Mouse (Mus musculus): Measurements from ENCODE around the gene Zfp286. TPM values are rescaled to one million over a fixed set of nuclear protein-coding genes. Genes with fewer than 3 reads are reported as not detected.
"Not testable (repeated sequence)": the region's sequence is repeated elsewhere in the genome, so short reads cannot be mapped to it uniquely, and the experiment has no call there.

Gene Zfp286
- total RNA-seq, 2 experiments from 2014 or later = 20.8 to 21.7 TPM

DNA sequence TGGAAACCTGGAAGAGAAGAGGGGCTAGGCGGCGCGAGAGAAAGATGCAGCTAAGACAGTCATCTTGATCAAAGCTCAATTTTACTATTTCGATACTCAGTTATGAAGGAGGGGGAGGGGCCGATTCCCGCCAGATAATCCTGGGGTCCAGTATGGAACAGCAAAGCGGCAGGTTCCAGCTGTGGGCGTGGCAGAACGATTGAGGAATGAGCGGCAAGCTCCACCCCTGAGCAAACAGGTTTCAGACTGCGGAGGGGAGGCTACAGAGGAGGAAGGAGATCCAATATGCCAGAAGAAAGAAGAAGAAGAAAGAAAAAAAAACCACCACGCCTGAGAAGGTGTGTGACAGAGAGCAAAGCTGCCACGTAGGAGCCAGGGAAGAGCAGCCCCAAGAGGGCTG is 14.9 kb upstream of the Zfp286 start:
- no peak for DNase-seq (ENCODE audit: low spot score in 2 of 2)

DNA sequence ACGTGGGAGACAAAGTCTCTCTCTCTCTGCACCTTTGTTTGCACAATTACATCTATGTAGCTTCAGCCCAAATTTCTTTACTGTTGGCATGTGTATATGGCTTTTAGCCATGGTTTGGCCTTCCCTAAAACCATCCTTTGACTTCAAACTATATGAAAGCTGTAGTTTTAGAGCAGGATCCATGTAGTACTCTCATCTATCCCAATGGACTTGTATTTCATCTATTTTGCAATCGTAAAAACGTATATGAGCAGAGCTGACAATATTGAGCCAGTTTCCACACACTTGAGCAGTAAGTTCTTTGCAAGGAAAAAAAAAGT is 315 bp upstream of the Zfp286 start:
- DNase-seq (ENCODE audit: low spot score in 2 of 2) = no peak

DNA sequence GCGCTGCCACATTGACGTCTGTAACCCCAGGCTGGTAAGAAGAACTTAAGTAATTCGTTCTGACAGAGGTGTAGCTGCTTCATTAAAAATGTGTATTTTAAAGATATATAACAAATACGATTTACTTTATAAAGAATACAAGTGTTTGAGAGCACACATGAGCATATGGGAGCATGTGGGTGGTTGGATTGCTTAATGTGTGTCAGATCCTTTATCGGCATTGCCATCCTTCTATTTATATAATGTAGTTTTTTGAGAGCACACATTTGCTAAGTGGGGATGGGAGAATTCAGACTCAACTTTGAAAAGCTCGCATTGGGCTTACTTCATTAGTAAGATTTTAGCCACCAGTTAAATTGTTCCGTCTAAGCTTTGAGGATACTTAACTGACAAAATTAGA is 12.8 kb downstream of the Zfp286 start:
- DNase-seq (ENCODE audit: low spot score in 2 of 2) = no peak

DNA sequence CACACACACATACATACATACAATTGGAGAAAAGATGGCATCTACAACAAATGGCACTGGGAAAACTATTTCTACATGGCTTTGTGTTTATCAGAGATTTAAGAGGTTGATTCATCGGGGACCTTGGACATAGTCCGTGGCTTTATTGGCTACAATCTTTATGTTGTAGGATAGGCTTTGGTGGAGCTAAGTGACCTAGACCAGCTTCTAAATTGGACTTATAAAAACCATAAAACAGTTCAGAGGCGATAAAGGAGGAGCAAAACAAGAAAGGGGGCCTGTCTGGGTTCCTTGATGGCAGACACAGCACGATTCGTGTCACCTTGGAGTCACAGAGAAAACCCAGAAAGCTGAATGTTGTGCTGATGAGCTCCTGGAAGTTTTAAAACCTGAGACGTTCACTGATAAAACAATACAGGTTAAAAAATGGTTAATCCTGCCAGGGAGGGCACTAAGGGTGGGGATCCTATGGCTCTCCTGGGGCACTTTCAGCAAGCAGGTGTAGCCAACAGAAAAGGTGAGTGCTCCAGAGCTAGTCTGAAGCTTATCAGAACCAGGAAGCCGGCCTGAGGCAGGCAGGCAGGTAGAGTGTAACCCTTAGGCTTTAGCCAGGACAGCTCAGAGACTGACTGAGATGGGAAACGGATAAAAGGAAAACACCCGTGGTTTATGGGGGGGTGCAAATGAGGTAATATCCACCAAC is 28.4 kb downstream of the Zfp286 start:
- no peak for DNase-seq (ENCODE audit: low spot score in 2 of 2)

DNA sequence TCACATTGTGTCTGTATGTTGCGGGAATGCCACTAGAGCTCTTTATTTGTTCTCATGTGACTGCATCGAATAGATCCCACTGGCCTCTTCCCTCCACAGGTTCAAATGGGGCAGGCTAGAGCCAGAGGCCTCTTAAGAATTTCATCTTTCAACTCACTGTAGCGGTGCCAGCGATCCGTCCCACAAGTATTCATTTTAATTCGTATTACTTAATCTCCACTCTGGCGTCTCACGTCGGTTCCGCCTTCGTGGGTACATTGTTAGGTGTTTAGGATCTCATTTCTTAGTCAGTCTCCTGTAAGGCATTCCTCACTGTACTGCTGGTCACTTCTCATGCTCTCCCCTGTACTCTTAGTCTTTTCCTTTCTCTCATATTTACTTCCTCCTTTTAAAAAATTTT is 30.8 kb downstream of the Zfp286 start:
- DNase-seq (ENCODE audit: low spot score in 2 of 2) = no peak

DNA sequence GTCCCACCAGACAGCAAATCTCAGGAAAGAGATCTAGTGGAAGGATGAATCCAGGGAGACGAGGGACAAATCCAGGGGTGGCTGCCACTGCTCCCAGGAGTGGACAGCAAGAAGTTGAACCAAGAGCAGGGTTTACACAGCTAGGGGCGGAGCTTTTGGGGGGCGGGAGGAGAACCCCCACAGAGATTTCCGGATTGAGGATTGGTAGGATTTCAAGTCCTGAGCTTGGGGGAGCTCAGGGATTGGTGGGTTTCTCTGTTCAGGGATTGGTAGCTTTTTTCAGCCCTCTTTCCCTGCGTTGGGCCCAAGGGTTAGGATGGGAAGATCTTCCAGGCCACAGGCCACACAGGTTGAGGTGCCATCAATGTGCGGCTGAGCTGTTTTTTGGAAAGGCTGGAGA is 31.4 kb downstream of the Zfp286 start:
- DNase-seq (ENCODE audit: low spot score in 2 of 2) = no peak

DNA sequence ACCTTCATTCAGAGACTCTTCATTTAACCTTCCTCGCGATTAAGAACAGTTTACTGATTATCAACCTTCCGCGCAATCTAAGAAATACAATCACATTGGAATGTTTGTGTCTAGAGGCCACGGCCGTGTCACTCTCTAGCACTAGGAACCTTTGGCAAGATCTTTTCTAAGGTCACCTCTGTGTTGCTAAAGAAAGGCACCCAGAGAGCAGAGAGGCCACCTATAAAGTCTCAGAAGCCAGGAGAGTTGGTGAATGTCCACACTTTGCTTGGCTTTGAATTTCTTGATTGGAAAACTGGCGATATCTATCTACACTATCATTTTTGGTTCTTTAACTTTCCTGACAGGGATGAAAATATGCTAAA is 32.1 kb downstream of the Zfp286 start:
- DNase-seq (ENCODE audit: low spot score in 2 of 2) = no peak

DNA sequence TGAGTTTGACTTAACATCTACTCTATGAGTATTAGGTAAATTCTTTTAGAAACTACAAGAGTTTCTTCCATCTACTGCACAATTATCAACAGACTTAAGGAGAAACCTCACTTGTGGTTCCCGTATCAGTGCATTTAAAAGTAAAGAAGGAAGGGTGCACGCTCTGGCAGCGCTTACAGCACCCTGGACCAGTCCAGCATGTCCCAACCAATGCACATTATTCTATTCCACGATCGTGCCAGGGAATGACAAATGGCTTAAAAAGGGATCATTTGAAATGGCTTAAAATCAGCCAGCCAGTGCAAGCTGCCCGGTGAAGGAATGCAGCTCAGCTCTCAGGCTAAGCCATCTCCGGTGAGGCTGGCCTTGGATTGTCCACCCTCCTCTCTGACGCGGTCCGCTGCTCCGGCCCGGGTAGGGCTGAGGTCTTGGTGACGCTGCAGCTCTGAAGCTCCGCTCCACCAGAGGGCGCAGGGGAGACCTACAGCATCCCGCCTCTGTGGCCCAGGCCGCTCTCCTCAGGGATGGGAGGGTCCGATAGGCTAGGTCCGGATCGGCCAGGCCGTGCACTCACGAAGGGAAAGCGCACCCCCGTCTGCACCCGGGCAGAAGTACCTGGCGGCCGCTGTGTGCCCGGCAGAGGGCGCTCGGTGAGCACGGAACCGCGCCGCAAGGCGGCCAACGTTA is 32.7 kb downstream of the Zfp286 start:
- DNase-seq (ENCODE audit: low spot score in 2 of 2) = peak; percentile 92 to 94

DNA sequence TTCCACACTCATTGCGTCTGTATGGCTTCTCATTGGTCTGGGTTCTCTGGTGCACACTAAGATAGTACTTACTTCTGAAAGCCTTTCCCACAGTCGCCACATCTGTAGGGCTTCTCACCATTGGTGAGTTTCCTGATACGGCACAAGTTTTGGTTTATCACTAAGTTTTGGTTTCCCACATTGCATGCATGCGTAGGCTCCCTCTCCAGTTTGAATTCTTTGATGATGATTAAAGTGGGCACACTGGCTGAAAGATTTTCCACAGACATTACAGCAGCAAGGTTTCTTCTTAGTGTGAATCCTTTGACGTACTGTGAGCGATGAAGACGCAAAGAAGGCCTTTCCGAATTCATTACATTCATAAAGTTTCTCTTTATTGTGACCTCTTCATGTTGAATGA is 36.5 kb downstream of the Zfp286 start, which contains the start of gene Gm10428:
Gene Gm10428 (plus strand): TSS at position 321 of the 400 bp plus-strand sequence.
- no peak for DNase-seq (ENCODE audit: low spot score in 2 of 2)

DNA sequence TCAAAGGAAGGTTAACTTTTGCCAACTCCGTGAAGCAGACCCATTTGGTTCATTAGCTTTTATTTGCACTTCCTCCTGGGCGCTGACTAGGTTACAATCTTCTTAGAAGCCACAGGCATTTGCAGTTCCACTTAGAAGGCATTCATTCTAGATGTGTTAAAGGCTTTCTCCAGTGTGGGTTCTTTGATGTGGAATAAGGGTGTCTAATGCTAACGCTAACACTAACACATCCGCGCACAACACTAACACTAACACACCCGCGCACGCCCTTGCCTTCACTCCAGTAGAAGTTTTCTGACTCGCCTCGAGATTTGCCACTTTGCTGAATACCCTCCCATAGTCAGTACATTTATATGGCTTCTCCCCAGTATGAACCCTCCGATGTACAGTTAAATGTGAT is 37.1 kb downstream of the Zfp286 start:
- no peak for DNase-seq (ENCODE audit: low spot score in 2 of 2)

DNA sequence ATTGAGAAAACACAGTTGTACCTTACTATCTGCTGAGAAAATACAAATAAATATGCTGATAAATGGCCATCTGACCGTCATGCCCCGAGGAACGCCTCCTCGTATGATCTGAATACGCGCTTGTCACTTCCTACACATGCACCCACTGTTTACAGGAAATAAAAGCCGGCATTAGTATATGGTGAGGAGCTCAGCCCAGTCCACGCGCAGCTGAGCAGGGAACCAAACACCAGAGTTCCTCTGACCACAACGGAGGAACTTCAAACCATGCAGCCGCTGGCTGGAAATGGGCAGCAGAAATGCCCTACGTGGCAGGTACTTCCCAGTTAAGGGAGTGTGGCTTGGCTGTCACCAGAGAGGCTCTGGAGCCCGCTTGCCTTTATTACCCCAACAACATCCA is 39.8 kb downstream of the Zfp286 start:
- DNase-seq (ENCODE audit: low spot score in 2 of 2) = not testable (repeated sequence)

DNA sequence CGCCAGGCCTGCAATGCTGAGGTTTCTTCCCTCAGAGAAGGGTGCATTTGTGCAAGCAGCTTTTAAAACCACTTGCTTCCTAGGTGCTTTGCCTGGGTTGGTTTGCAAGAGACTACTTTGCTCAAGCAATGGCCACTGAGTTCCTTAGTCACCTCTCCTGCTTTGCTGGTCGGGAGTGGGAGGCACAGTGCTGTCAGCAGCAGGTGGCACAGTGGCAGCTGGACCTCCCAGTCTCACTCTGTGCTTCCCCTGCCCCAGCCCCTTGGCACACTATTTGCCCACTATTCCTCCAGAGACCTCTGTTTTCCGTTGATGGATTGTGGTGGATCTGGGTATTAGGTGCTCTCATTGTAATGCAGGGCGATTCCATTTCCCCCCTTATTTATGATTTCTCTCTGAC is 41.2 kb downstream of the Zfp286 start:
- no peak for DNase-seq (ENCODE audit: low spot score in 2 of 2)

DNA sequence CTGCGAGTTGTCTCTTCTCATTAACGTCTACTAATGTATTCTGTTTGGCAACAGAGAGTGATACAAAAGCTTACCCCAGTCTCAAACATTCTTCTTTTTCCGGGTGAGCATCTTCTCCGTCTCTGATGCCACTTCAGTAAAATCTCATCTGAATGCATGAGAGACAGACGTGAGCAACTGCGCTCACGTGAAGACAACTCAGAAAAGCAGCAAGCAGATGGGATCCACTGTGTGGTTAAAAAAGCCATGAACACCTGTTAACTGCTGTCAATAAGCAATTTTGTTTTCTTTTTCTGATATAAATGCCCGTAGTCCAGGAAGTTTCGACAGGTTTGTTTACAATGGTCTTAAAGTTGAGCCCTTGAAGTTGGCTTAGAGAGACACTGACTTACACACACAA is 42.0 kb downstream of the Zfp286 start:
- DNase-seq (ENCODE audit: low spot score in 2 of 2) = no peak

DNA sequence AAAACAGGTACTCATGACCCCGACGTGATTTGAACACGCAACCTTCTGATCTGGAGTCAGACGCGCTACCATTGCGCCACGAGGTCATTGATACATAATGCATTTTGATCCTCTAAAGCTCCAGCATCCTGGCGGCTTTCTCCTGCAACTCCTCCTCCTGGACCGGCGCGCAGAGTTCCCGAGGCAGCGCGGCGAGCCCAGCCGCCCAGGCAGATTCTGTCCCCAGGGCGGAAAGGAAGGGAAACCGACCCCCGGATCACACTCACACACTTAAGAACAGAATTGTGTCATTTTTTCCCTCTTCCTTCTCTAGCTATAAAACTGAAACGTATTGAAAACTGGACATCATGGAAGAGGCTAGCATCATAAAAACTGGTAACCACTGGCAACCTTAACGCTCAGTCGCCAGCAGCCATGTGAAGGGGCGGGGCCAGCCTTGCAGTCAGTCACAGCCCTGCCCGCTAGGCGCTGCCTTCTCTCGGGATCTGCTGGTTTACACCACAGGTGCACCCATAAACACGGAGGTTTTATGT is 43.2 kb downstream of the Zfp286 start:
- peak; percentile 58 to 69 for DNase-seq (ENCODE audit: low spot score in 2 of 2)

DNA sequence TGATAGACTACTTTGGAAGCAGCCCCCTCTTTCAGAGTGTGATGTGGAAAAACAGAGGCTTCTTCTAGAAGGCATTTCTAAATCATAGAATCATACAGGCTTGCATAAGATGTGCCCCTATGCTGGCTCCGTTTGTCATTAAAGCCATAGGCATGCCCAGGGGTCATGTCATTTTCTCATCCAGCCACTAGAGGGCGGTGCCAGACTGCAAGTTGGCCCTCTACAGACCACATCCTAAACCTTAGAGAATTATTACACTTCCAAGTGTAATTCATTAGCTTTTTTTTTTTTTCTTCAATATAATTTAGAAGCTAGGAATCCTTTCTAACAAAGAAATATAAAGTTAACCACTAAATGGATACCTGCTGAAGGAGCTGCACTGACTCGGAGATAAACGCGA is 45.2 kb downstream of the Zfp286 start:
- peak; percentile 70 to 78 for DNase-seq (ENCODE audit: low spot score in 2 of 2)

DNA sequence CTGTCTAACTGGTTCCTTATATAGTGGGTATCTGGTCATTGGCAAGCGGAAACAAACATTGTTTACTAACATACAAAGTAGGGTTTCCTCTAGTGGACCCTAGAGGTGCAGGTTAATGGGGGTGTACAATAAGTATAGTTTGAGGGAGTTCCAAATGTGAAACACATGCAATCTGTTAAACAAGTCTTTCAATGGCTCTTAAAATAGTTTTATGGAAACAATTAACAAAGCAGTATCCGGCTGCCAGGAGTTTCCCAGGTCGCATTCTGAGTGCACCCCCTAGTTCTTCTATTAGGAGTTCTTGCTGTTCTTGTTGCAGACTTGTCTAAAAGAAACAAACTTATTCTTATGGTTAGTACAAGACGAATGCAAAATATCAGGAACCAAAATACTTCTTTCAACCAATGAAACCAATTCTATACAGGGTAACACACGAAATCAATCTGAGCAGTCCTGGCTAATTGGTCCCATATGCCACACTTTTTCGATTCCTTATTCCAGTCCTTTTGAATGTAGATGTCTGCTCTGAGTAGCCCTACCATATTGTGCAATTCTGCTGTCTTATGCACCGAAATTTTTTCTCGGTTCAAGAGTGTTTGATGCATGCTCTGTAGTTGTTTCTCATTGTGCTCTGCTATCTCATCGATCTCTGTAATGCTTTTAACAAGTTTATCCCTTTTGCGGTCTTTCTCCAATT is 46.9 kb downstream of the Zfp286 start:
- DNase-seq (ENCODE audit: low spot score in 2 of 2) = no peak

DNA sequence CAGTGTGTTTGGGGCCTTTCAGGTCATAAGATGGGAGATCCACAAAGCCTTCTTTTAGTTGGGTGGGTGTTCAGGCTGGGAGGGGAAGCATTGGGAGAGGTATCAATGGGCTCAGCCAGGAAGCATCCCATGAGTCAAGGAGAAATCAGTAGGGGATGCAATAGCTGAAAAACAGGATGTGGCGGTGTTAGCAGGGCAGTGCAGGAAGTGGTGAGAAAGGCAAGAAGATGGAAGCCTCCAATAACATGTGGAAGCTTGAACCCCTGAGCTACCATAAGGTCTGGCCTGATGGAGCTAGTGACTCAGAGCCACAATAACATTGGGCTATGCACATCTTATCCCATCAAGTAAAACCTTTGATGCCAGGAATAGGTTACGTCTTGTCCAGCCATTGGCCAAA is 48.1 kb downstream of the Zfp286 start:
- DNase-seq (ENCODE audit: low spot score in 2 of 2) = no peak

DNA sequence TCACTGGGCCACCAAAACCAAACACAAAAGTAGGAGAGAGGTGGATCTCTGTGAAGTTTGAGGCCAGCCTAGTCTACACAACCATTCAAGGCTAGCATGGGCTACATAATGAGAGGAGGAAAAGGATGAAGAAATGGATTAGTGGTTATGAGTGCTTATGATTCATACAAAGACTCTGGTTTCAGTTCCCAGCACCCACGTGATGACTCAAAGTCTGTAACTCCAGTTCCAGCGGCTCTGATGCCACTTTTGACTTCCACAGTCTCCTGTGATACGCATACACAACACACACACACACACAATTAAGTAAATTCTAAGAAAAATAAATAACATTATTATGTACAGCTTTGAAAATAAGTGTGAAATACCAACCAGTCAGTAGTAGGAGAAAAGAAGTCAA is 56.6 kb downstream of the Zfp286 start:
- DNase-seq (ENCODE audit: low spot score in 2 of 2) = no peak

DNA sequence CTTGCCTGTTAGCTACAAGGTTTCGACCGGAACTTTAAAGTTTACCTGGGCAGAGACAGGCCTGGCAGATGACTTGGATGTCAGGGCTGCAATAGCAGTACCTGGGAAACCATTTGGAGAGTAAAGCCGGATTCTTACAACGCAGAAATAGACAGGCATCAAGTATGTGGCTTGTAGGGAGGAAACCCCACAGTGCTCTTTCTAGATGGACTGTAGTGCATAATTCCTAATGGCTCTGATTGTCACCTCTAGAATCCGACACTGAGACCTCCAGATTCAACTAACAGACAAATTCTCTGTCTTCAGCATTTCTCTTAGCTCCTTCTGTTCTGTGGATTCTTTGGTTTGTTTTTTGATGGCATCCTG is 57.3 kb downstream of the Zfp286 start:
- DNase-seq (ENCODE audit: low spot score in 2 of 2) = no peak

DNA sequence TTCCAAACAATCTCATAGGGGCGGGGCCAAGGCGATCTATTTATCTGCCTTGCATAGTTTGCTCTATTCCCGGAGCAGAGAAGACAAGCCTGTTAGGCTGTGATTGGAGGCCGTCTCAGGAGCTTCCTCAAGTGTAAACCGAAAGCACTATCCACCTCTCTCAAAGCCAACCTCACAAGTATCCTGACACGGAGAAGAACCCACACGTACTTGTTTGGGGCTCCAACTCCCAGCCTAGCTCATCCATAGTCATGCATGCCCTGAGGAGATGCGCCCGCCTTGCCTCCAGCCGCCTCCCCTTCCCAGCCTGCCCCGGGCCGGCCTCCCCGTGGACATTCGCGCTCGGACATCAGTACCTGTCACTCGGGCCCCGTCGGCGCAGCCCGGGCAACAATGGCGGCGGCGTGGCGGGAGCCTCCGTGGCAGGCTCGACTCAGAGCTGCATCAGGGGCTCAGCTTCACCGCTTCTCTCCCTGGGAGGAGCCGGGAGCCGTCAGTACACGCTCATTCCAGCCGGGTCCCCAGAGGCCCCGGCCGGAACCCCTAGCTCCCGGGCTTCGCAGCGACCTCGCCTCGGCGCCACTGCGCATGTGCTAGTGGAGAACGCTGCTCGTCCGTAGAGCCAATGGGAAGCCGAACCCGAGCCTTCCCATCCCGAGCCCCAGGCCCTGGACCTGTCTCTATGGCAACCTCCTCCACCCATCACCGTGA is 57.8 kb downstream of the Zfp286 start, which contains the start of gene Zfp287:
Gene Zfp287 (minus strand): TSS at position 595 of the 711 bp plus-strand sequence.
- DNase-seq (ENCODE audit: low spot score in 2 of 2) = peak; percentile 89 to 92

DNA sequence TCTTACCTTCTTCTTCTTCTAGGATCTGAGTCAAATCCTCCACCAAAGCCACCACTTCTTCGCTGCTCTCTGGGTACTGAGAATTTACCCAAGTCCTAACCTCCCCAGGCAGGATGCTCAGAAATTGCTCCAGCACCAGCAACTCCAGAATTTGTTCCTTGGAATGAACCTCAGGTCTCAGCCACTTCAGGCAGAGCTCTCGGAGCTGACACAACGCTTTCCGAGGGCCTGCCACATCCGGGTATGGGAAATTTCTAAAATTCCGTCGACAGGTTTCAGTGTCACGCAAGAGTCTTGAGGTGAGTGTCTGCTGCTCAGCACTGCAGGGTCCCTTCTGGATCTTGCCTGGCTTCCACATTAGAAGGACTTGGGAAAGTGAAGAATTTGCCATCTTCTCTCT is 61.0 kb downstream of the Zfp286 start:
- no peak for DNase-seq (ENCODE audit: low spot score in 2 of 2)

DNA sequence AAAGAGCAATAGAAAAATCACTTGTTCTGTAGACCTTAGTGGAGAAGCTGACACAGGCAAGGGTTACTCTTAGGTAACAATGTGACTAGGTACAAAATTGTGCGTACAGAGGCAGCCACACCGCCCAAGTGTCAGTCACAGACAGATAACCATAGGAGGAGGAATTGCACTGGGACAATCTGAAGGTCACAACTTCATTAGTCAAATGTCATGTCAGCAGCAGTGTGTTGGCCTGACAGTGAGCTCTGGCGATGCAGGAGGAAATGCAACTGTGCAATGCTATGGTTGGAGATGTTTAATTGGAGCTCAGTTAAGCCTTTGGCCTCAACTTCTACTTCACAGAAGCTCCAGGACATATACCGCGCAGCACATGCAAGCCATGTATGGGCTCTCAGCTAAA is 78.6 kb downstream of the Zfp286 start:
- no peak for DNase-seq (ENCODE audit: low spot score in 2 of 2)

Data from layer of hippocampus, postnatal 10 days (tissue).